Mouse (Mus musculus) liver, embryonic 11.5 days (tissue): Measurements from ENCODE around the gene Mvp. TPM values are rescaled to one million over a fixed set of nuclear protein-coding genes. Genes with fewer than 3 reads are reported as not detected.

Experiments used
- ATAC-seq: fragments of 200-750 bp; cut with Nextera tagmentation; replicated peaks from 2 replicates; pipeline ENCODE4 v1.8.0; 2017; ENCODE audit warnings: moderate number of reproducible peaks, mild to moderate bottlenecking, moderate TSS enrichment, moderate library complexity; ENCODE audit not compliant: low FRiP score
- DNase-seq: peaks from one replicate; pipeline ENCODE4 v3.0.0-alpha.2; 2017; ENCODE audit warnings: low spot score
- H3K27ac ChIP-seq: fragments of 300-500 bp; sonication (generic); 2 replicates; pipeline ENCODE4 v1.5.1; 2014; ENCODE audit warnings: mild to moderate bottlenecking, low read depth, low read length, control low read depth
- H3K27me3 ChIP-seq: fragments of 300-500 bp; sonication (generic); replicated peaks from 2 replicates; pipeline ENCODE4 v1.6.1; 2014; ENCODE audit warnings: low read length, mixed read lengths; ENCODE audit not compliant: control insufficient read depth, insufficient read depth
- H3K36me3 ChIP-seq: fragments of 300-500 bp; sonication (generic); 2 replicates; pipeline ENCODE4 v1.6.1; 2014; ENCODE audit warnings: mild to moderate bottlenecking, low read length, moderate library complexity, mixed read lengths; ENCODE audit not compliant: control insufficient read depth, insufficient read depth
- H3K4me1 ChIP-seq: fragments of 300-500 bp; sonication (generic); replicated peaks from 2 replicates; pipeline ENCODE4 v1.6.1; 2014; ENCODE audit warnings: low read length, mixed read lengths; ENCODE audit not compliant: control insufficient read depth, insufficient read depth
- H3K4me2 ChIP-seq: fragments of 300-500 bp; sonication (generic); 2 replicates; pipeline ENCODE4 v1.6.1; 2014; ENCODE audit warnings: mild to moderate bottlenecking, control low read depth, moderate library complexity
- H3K4me3 ChIP-seq: fragments of 300-500 bp; sonication (generic); 2 replicates; pipeline ENCODE4 v1.5.1; 2014; ENCODE audit warnings: low read depth, low read length, control low read depth
- H3K9ac ChIP-seq: fragments of 300-500 bp; sonication (generic); 2 replicates; pipeline ENCODE4 v1.6.1; 2014; ENCODE audit warnings: low read depth, low read length, control low read depth
- H3K9me3 ChIP-seq: fragments of 300-500 bp; sonication (generic); 2 replicates; pipeline ENCODE4 v1.6.1; 2016; ENCODE audit warnings: low read length, inconsistent platforms, mixed read lengths; ENCODE audit not compliant: control insufficient read depth
- WGBS: fragments of 180-500 bp; shearing (Covaris S2); extraction: QIAGEN DNeasy Blood & Tissue Kit; methylation state at CpG from one replicate; pipeline ENCODE4 v1.1.7; 2014; 5-methylcytosine and 5-hydroxymethylcytosine counted together
- polyA plus RNA-seq: library from polyadenylated mRNA; unstranded; fragments of >200 nt; fragmentation: Nextera tagmentation; extraction: Ambion mirVana; gene quantifications from 2 replicates; pipeline ENCODE4 v1.2.1, GENCODE M21; 2014

The Mvp gene
- polyA plus RNA-seq, 1 experiment from 2014 or later: 8.3 TPM

DNA sequence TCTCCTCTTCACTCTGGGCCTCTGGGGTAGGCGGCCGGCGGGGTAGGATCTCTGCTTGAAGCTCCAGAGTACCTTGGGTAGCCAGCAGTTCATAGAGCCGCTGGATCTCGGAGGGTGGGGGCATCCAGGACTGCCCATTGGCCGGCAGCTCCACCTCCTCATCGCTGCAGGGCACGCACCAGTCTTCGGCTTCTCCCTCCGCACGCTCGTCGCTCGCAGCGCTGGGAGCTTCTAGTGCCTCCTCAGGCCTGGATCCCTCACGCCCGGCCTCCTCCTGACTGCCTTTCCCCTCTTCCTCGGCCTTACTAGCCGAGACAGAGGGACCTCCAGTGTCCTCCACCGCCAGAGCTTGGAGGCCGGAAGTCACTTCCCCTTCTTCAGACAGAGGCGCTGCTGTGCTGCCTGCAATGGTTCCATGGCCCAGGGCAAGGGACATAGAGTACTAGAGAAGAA lies 2.1 kb upstream of the Mvp start:
- H3K36me3 ChIP-seq: peaks cover 13% of the 10 kb centered on the region
- ATAC-seq (peak; percentile 60), DNase-seq (peak; percentile 78)
- H3K9ac ChIP-seq: peak overlapping the region; percentile 94
- WGBS: 0% methylated on average over 22 of the region's 22 CpGs
- H3K4me1 ChIP-seq: peaks cover 52% of the 10 kb centered on the region
- H3K27ac ChIP-seq: peak overlapping the region; percentile 95
- peak overlapping the region; percentile 98 for H3K4me2 ChIP-seq
- H3K4me3 ChIP-seq: peak overlapping the region; percentile 86
- H3K9me3 ChIP-seq: no peaks in the 10 kb centered on the region
- H3K27me3 ChIP-seq: no peaks in the 10 kb centered on the region

GRCm38 (mm10) chr7:127016481-127016485 lies 1.9 kb upstream of the Mvp start, which contains the start of gene Pagr1b:
TSS of gene Pagr1b (minus strand) at chr7:127016484.
- H3K9ac ChIP-seq: peak within 1 kb of the TSS; percentile 94
- H3K4me2 ChIP-seq: peak within 1 kb of the TSS; percentile 98
- H3K27ac ChIP-seq: peak within 1 kb of the TSS; percentile 95
- H3K27me3 ChIP-seq: no peaks in the 10 kb centered on the region
- H3K4me3 ChIP-seq: peak within 1 kb of the TSS; percentile 86
- ATAC-seq (no peak), DNase-seq (no peak)
- no peaks in the 10 kb centered on the region for H3K9me3 ChIP-seq
- peaks cover 49% of the 10 kb centered on the region for H3K4me1 ChIP-seq
- peaks cover 13% of the 10 kb centered on the region for H3K36me3 ChIP-seq

DNA sequence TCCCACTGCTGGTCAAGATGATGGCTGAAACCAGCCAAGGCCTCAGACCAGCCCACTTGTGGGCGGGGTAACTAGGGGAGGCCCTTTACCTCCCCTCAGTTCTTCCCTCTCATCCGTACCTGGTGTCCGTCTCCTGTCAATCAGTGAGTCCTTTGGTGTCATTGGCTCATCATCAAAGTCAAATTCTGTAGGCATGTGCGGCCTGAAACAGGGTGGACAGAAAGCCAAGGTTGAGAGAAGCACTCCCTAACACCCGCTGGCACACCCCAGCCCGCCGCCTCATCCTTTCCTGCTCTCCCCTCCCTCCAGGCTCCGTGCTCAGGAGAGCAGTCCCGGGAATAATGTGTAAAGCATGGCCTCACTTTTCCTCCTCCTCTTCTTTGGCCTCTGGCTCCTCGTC lies 1.7 kb upstream of the Mvp start:
- ATAC-seq (peak; percentile 46), DNase-seq (no peak)
- H3K9ac ChIP-seq: peak overlapping the region; percentile 94
- no peaks in the 10 kb centered on the region for H3K27me3 ChIP-seq
- H3K4me1 ChIP-seq: peaks cover 47% of the 10 kb centered on the region
- peak overlapping the region; percentile 98 for H3K4me2 ChIP-seq
- WGBS: 3% methylated on average over 10 of the region's 10 CpGs
- no peaks in the 10 kb centered on the region for H3K9me3 ChIP-seq
- H3K4me3 ChIP-seq: peak overlapping the region; percentile 86
- peak overlapping the region; percentile 95 for H3K27ac ChIP-seq
- peaks cover 13% of the 10 kb centered on the region for H3K36me3 ChIP-seq

- DNase-seq: no peak
- no peak overlapping the region for H3K9ac ChIP-seq
- peaks cover 37% of the 10 kb centered on the region for H3K4me1 ChIP-seq
- no peaks in the 10 kb centered on the region for H3K9me3 ChIP-seq
- H3K27ac ChIP-seq: no peak overlapping the region
- H3K36me3 ChIP-seq: peaks cover 13% of the 10 kb centered on the region
- peak overlapping the region; percentile 98 for H3K4me2 ChIP-seq
- 92% methylated on average over 12 of the region's 12 CpGs for WGBS
- H3K4me3 ChIP-seq: no peak overlapping the region; the same call in 1 of the 2 replicates
- H3K27me3 ChIP-seq: no peaks in the 10 kb centered on the region
- ATAC-seq: no peak
Observed at GRCm38 (mm10) chr7:127014993-127015392, 572 bp upstream of the Mvp start.

DNA sequence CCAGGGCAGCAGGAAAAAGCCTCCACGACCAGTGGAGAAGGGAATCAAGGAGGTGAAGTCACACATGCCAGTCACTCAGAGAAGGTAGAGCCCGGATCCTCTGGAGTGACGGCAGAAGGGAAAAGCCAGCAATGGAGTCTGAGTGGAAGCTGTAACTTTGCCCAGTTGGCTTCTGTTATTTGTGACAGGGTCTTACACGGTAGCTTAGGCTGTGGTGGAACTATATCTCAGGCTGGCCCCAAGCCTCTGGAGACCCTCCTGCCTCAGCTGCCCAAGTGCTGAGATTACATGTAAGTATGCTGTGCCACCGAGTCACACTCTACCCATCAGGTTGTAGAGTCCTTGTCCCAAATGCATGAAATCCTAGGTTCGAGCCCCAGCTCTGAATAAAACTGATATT lies 1.0 kb downstream of the Mvp start:
- ATAC-seq (no peak), DNase-seq (no peak)
- peak overlapping the region; percentile 98 for H3K4me2 ChIP-seq
- H3K4me3 ChIP-seq: peak overlapping the region; percentile 47; the same call in 1 of the 2 replicates
- H3K27ac ChIP-seq: no peak overlapping the region
- H3K9ac ChIP-seq: no peak overlapping the region
- H3K9me3 ChIP-seq: no peaks in the 10 kb centered on the region
- no peaks in the 10 kb centered on the region for H3K27me3 ChIP-seq
- H3K4me1 ChIP-seq: peaks cover 41% of the 10 kb centered on the region
- H3K36me3 ChIP-seq: peaks cover 13% of the 10 kb centered on the region
- WGBS: 90% methylated on average over 6 of the region's 6 CpGs

GRCm38 (mm10) chr7:127012845-127013244 lies 1.6 kb downstream of the Mvp start:
- no peaks in the 10 kb centered on the region for H3K9me3 ChIP-seq
- H3K27me3 ChIP-seq: no peaks in the 10 kb centered on the region
- ATAC-seq (no peak), DNase-seq (no peak)
- no peak overlapping the region for H3K27ac ChIP-seq
- H3K36me3 ChIP-seq: peaks cover 13% of the 10 kb centered on the region
- no peak overlapping the region for H3K4me2 ChIP-seq
- H3K4me3 ChIP-seq: no peak overlapping the region
- H3K9ac ChIP-seq: no peak overlapping the region
- WGBS: 91% methylated on average over 10 of the region's 10 CpGs
- peaks cover 41% of the 10 kb centered on the region for H3K4me1 ChIP-seq

DNA sequence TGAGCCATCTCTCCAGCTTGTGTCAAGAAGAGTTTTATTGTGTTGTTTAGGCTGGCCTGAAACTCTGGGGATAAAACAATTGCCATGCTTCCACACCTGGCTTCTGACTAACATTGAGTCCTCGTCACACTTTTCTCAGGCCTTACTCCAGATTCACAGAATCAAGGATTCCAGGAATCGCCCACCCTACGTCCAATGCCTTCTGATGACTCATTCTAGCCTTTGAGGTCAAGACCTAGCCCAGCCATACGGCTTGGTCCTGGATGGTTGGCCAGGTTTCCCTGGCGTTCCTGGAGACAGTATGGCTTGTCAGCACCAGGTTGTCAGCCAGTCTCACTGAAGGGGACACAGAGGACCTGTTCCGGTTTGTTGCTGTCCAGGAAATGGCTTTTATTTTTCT lies 2.0 kb downstream of the Mvp start:
- H3K9me3 ChIP-seq: no peaks in the 10 kb centered on the region
- H3K36me3 ChIP-seq: peaks cover 13% of the 10 kb centered on the region
- H3K9ac ChIP-seq: no peak overlapping the region
- ATAC-seq (no peak), DNase-seq (no peak)
- H3K27ac ChIP-seq: no peak overlapping the region
- 81% methylated on average over 6 of the region's 6 CpGs for WGBS
- H3K4me2 ChIP-seq: no peak overlapping the region
- H3K27me3 ChIP-seq: no peaks in the 10 kb centered on the region
- H3K4me3 ChIP-seq: no peak overlapping the region
- peaks cover 38% of the 10 kb centered on the region for H3K4me1 ChIP-seq

DNA sequence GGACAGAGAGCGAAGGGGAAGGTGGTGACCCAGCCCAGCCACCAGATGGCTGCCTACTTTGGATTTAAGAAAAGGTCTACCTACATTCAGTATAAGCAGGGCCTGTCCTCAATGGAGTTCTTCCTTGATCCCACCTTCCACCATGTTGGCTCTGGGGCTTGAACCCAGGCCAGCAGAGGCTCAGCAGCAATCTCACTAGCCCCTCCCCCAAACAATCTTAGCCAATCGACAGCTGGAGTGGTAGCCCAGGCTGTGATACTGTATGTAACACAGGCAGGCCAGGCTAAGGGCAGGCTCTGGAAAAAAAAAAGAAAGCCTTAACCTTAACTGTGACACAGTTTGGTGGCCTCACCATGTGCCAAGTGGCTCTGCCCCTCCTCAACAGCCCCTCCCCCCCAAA lies 2.7 kb downstream of the Mvp start:
- Histone ChIP-seq H3K4me3 (no peak overlapping the region), H3K4me2 (no peak overlapping the region), H3K27me3 (no peaks in the 10 kb centered on the region), H3K9me3 (no peaks in the 10 kb centered on the region), H3K4me1 (peaks cover 38% of the 10 kb centered on the region), H3K9ac (no peak overlapping the region), H3K36me3 (peaks cover 13% of the 10 kb centered on the region), H3K27ac (no peak overlapping the region)
- DNase-seq: no peak
- WGBS: 74% methylated on average over 2 of the region's 2 CpGs
- no peak for ATAC-seq

DNA sequence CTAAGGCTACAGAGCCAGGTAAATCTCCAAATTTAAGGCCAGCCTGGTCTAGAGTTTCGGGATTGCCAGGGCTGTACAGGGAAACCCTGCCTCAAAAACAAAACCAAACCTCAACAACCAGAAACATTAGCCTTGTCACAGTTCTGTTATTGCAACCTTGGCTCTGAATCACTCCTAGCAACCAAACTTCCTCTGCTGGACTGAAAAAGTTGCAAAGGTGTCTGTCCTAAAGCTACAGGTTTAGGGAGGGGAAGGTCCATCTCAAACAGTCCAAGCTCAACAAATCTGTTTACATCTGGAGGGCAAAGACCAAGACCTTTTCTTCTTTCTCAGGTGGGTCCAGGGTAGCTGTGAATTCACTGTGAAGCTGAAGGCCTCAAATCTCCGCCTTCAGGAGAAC lies 3.4 kb downstream of the Mvp start:
- Histone ChIP-seq H3K9ac (no peak overlapping the region), H3K4me1 (peaks cover 38% of the 10 kb centered on the region), H3K4me3 (no peak overlapping the region), H3K9me3 (no peaks in the 10 kb centered on the region), H3K27ac (0 out of 2 replicates have a peak overlapping the region, but pooled peaks have one; percentile 41), H3K27me3 (no peaks in the 10 kb centered on the region), H3K4me2 (no peak overlapping the region), H3K36me3 (peaks cover 13% of the 10 kb centered on the region)
- WGBS: 96% methylated on average over 2 of the region's 2 CpGs
- DNase-seq (no peak), ATAC-seq (no peak)
